Mouse (Mus musculus): ENCODE results near the gene Arfgap3. TPM values are rescaled to one million over a fixed set of nuclear protein-coding genes. Genes with fewer than 3 reads are reported as not detected.

The Arfgap3 gene
- polyA plus RNA-seq, 1 experiment from 2014 or later: 37.6 TPM

DNA sequence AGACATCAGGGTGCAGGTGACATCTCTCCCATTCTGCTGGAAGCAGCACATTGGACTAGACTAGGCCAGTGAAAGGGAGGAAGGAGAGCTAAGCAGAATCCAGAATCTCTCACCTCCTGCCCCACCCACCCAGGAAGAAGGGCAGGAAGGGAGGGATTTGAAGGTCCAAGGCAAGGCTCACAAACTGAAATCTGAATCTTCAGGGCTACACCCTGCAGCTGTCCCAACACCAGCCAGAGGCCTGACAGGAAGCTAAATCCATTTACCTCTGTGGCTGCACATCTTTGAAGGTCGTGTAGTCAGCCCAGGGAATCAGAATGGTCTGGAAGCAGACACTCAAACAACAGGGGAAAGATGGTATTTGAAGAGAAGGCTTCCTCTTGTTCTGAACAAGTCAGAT lies 84.8 kb downstream of the Arfgap3 start:
- H3K4me1 ChIP-seq (ENCODE audit: control insufficient read depth, insufficient read depth, low read length): no peaks in the 10 kb centered on the region
- ATAC-seq (ENCODE audit: insufficient number of reproducible peaks, low FRiP score, low TSS enrichment, low read depth) (no peak), DNase-seq (ENCODE audit: low spot score) (no peak)
- no peaks in the 10 kb centered on the region for H3K36me3 ChIP-seq (ENCODE audit: control insufficient read depth, insufficient read depth, low read length)
- H3K27me3 ChIP-seq (ENCODE audit: control insufficient read depth, insufficient read depth, low read length): no peaks in the 10 kb centered on the region
- no peak overlapping the region for H3K4me3 ChIP-seq (ENCODE audit: low read depth, low read length)
- H3K4me2 ChIP-seq (ENCODE audit: low read depth, severe bottlenecking): no peak overlapping the region
- no peak overlapping the region for H3K27ac ChIP-seq (replicated peaks; ENCODE audit: low read depth, low read length)
- no peak overlapping the region for H3K9ac ChIP-seq (ENCODE audit: low read length)
- 23% methylated on average over 1 of the region's 1 CpGs for WGBS
- H3K9me3 ChIP-seq (ENCODE audit: control insufficient read depth, low read length): no peaks in the 10 kb centered on the region

GRCm38 (mm10) chr15:83263405-83263804 lies 86.6 kb downstream of the Arfgap3 start:
- H3K36me3 ChIP-seq (ENCODE audit: control insufficient read depth, insufficient read depth, low read length): no peaks in the 10 kb centered on the region
- DNase-seq (ENCODE audit: low spot score): no peak
- no peak overlapping the region for H3K4me3 ChIP-seq (ENCODE audit: low read depth, low read length)
- no peaks in the 10 kb centered on the region for H3K9me3 ChIP-seq (ENCODE audit: control insufficient read depth, low read length)
- no peaks in the 10 kb centered on the region for H3K4me1 ChIP-seq (ENCODE audit: control insufficient read depth, insufficient read depth, low read length)
- no peak for ATAC-seq (ENCODE audit: insufficient number of reproducible peaks, low FRiP score, low TSS enrichment, low read depth)
- H3K27me3 ChIP-seq (ENCODE audit: control insufficient read depth, insufficient read depth, low read length): no peaks in the 10 kb centered on the region
- H3K9ac ChIP-seq (ENCODE audit: low read length): no peak overlapping the region
- H3K27ac ChIP-seq (replicated peaks; ENCODE audit: low read depth, low read length): no peak overlapping the region
- WGBS: 83% methylated on average over 5 of the region's 5 CpGs
- no peak overlapping the region for H3K4me2 ChIP-seq (ENCODE audit: low read depth, severe bottlenecking)

- ATAC-seq (ENCODE audit: insufficient number of reproducible peaks, low FRiP score, low TSS enrichment, low read depth) (no peak), DNase-seq (ENCODE audit: low spot score) (no peak)
- Histone ChIP-seq H3K9ac (ENCODE audit: low read length) (no peak overlapping the region), H3K27me3 (ENCODE audit: control insufficient read depth, insufficient read depth, low read length) (no peaks in the 10 kb centered on the region), H3K4me2 (ENCODE audit: low read depth, severe bottlenecking) (no peak overlapping the region), H3K36me3 (ENCODE audit: control insufficient read depth, insufficient read depth, low read length) (no peaks in the 10 kb centered on the region), H3K27ac (replicated peaks; ENCODE audit: low read depth, low read length) (no peak overlapping the region), H3K4me3 (ENCODE audit: low read depth, low read length) (no peak overlapping the region), H3K9me3 (ENCODE audit: control insufficient read depth, low read length) (peaks cover 2% of the 10 kb centered on the region; the same call in 1 of the 2 replicates), H3K4me1 (ENCODE audit: control insufficient read depth, insufficient read depth, low read length) (no peaks in the 10 kb centered on the region; the same call in 1 of the 2 replicates)
- 84% methylated on average over 13 of the region's 13 CpGs for WGBS
These were observed 92.1 kb downstream of the Arfgap3 start for GRCm38 (mm10) chr15:83257906-83258305.

DNA sequence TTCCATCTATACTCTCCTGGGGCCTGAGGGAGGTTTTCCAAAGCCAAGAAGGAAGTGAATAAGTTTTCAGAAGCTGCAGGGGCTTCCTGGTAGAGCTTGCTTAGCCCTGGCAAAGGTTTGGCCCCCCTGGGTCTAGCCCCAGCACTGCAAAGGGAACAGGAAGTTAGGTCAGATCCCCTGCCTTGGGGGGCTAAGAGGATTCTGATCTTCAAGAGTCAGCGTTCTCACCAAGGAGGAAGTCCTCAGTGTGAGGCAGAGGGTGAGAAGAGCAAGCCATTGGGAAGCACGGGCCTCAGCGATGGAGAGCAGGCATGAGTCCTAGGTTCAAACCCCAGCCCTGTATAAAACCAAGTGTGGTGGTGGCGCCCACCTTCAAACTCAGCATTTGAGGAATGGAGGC lies 93.6 kb downstream of the Arfgap3 start:
- DNase-seq (ENCODE audit: low spot score) (no peak), ATAC-seq (ENCODE audit: insufficient number of reproducible peaks, low FRiP score, low TSS enrichment, low read depth) (no peak)
- H3K27ac ChIP-seq (replicated peaks; ENCODE audit: low read depth, low read length): no peak overlapping the region
- H3K4me2 ChIP-seq (ENCODE audit: low read depth, severe bottlenecking): no peak overlapping the region
- peaks cover 2% of the 10 kb centered on the region; the same call in 1 of the 2 replicates for H3K9me3 ChIP-seq (ENCODE audit: control insufficient read depth, low read length)
- WGBS: 86% methylated on average over 4 of the region's 4 CpGs
- no peak overlapping the region for H3K9ac ChIP-seq (ENCODE audit: low read length)
- no peak overlapping the region for H3K4me3 ChIP-seq (ENCODE audit: low read depth, low read length)
- no peaks in the 10 kb centered on the region for H3K36me3 ChIP-seq (ENCODE audit: control insufficient read depth, insufficient read depth, low read length)
- H3K4me1 ChIP-seq (ENCODE audit: control insufficient read depth, insufficient read depth, low read length): no peaks in the 10 kb centered on the region; the same call in 1 of the 2 replicates
- peaks cover 12% of the 10 kb centered on the region for H3K27me3 ChIP-seq (ENCODE audit: control insufficient read depth, insufficient read depth, low read length)

DNA sequence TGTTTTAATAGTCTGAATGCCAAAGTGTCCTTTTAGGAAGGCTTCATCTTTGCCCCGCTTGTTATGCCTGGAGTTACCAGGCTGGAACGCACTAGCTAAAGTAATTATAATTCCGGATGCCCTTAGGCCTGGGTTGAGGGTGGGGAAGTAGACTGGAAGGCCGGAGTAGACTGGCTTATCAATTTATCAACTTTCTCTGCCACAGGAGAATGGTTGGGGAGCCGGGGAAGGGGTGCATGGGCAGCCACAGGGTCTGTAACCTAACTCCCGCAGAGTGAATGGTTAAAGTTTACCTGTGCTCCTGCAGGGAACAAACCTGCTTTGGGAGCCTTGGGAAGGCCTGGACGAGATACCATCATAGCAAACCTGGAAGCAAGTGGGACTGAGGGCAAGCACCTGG lies 94.1 kb downstream of the Arfgap3 start:
- DNase-seq (ENCODE audit: low spot score) (no peak), ATAC-seq (ENCODE audit: insufficient number of reproducible peaks, low FRiP score, low TSS enrichment, low read depth) (no peak)
- Histone ChIP-seq H3K4me1 (ENCODE audit: control insufficient read depth, insufficient read depth, low read length) (no peaks in the 10 kb centered on the region; the same call in 1 of the 2 replicates), H3K4me2 (ENCODE audit: low read depth, severe bottlenecking) (no peak overlapping the region), H3K4me3 (ENCODE audit: low read depth, low read length) (no peak overlapping the region), H3K9ac (ENCODE audit: low read length) (no peak overlapping the region), H3K36me3 (ENCODE audit: control insufficient read depth, insufficient read depth, low read length) (no peaks in the 10 kb centered on the region), H3K27ac (replicated peaks; ENCODE audit: low read depth, low read length) (no peak overlapping the region), H3K9me3 (ENCODE audit: control insufficient read depth, low read length) (peaks cover 2% of the 10 kb centered on the region; the same call in 1 of the 2 replicates), H3K27me3 (ENCODE audit: control insufficient read depth, insufficient read depth, low read length) (peaks cover 18% of the 10 kb centered on the region)
- 81% methylated on average over 7 of the region's 7 CpGs for WGBS

- Histone ChIP-seq H3K9ac (ENCODE audit: low read length) (no peak overlapping the region), H3K36me3 (ENCODE audit: control insufficient read depth, insufficient read depth, low read length) (no peaks in the 10 kb centered on the region), H3K27me3 (ENCODE audit: control insufficient read depth, insufficient read depth, low read length) (peaks cover 24% of the 10 kb centered on the region), H3K4me2 (ENCODE audit: low read depth, severe bottlenecking) (no peak overlapping the region), H3K4me1 (ENCODE audit: control insufficient read depth, insufficient read depth, low read length) (peaks cover 4% of the 10 kb centered on the region; the same call in 1 of the 2 replicates), H3K27ac (replicated peaks; ENCODE audit: low read depth, low read length) (no peak overlapping the region), H3K9me3 (ENCODE audit: control insufficient read depth, low read length) (peaks cover 2% of the 10 kb centered on the region; the same call in 1 of the 2 replicates), H3K4me3 (ENCODE audit: low read depth, low read length) (no peak overlapping the region)
- DNase-seq (ENCODE audit: low spot score) (no peak), ATAC-seq (ENCODE audit: insufficient number of reproducible peaks, low FRiP score, low TSS enrichment, low read depth) (no peak)
- 87% methylated on average over 4 of the region's 4 CpGs for WGBS
These were observed 94.8 kb downstream of the Arfgap3 start for GRCm38 (mm10) chr15:83255191-83255782.

GRCm38 (mm10) chr15:83254372-83255070 lies 95.5 kb downstream of the Arfgap3 start:
- no peak overlapping the region for H3K9ac ChIP-seq (ENCODE audit: low read length)
- 64% methylated on average over 10 of the region's 10 CpGs for WGBS
- no peak for DNase-seq (ENCODE audit: low spot score)
- H3K4me1 ChIP-seq (ENCODE audit: control insufficient read depth, insufficient read depth, low read length): peaks cover 4% of the 10 kb centered on the region; the same call in 1 of the 2 replicates
- ATAC-seq (ENCODE audit: insufficient number of reproducible peaks, low FRiP score, low TSS enrichment, low read depth): no peak
- no peak overlapping the region for H3K4me2 ChIP-seq (ENCODE audit: low read depth, severe bottlenecking)
- no peak overlapping the region for H3K27ac ChIP-seq (replicated peaks; ENCODE audit: low read depth, low read length)
- H3K36me3 ChIP-seq (ENCODE audit: control insufficient read depth, insufficient read depth, low read length): no peaks in the 10 kb centered on the region
- peaks cover 5% of the 10 kb centered on the region; the same call in 1 of the 2 replicates for H3K9me3 ChIP-seq (ENCODE audit: control insufficient read depth, low read length)
- H3K4me3 ChIP-seq (ENCODE audit: low read depth, low read length): no peak overlapping the region
- peaks cover 28% of the 10 kb centered on the region for H3K27me3 ChIP-seq (ENCODE audit: control insufficient read depth, insufficient read depth, low read length)

DNA sequence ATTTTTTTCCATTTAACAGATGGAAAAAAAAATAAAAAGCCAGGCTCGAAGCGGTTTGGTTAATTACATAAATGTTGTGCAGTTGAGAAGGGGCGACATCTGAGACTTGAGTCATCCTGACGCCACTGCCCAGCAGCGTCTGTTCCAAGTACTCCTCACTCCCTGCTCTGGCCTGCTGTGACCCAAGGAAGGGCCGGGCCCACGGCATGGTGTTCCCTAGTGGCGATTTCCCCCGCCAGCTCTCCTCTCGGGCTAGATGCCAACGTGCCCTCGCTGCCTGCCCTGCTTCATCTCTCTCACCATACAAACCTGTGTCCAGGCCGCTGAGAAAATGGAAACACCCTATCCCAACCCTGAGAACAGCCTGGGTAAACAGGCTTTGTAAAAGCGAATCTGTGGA lies 98.0 kb downstream of the Arfgap3 start:
- no peaks in the 10 kb centered on the region for H3K36me3 ChIP-seq (ENCODE audit: control insufficient read depth, insufficient read depth, low read length)
- WGBS: 71% methylated on average over 14 of the region's 14 CpGs
- no peak overlapping the region for H3K4me2 ChIP-seq (ENCODE audit: low read depth, severe bottlenecking)
- H3K27me3 ChIP-seq (ENCODE audit: control insufficient read depth, insufficient read depth, low read length): peaks cover 28% of the 10 kb centered on the region
- no peak overlapping the region for H3K27ac ChIP-seq (replicated peaks; ENCODE audit: low read depth, low read length)
- no peak overlapping the region for H3K4me3 ChIP-seq (ENCODE audit: low read depth, low read length)
- H3K9ac ChIP-seq (ENCODE audit: low read length): no peak overlapping the region
- peaks cover 4% of the 10 kb centered on the region; the same call in 1 of the 2 replicates for H3K4me1 ChIP-seq (ENCODE audit: control insufficient read depth, insufficient read depth, low read length)
- H3K9me3 ChIP-seq (ENCODE audit: control insufficient read depth, low read length): peaks cover 5% of the 10 kb centered on the region; the same call in 1 of the 2 replicates
- no peak for ATAC-seq (ENCODE audit: insufficient number of reproducible peaks, low FRiP score, low TSS enrichment, low read depth)
- DNase-seq (ENCODE audit: low spot score): no peak
